Mouse (Mus musculus): ENCODE results near the gene Ssh2.

DNA sequence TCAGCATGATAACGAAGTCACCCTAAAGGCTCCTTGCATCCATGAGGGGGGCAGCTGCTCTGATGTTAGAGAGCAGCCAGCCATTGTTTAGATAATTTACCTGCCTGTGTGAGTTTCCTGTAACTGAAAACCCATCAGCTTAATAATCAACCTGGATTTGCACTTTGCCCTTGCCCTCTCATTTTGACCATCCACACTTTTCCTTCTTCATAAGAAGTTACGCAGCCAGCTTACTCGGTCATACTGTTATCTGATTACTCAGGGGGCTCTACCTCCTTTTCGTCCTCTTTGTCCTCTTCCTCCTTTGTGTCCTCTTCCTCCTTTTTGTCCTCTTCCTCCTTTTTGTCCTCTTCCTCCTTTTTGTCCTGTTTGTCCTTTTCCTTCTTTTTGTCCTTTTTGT is 16.5 kb upstream of the Ssh2 start:
- TF ChIP-seq ZNF384 (IDR thresholded peaks at IDR 0.05; ENCODE audit: low read depth, low read length) (no peak), HCFC1 (IDR thresholded peaks at IDR 0.05; ENCODE audit: borderline replicate concordance, insufficient read depth, low read length) (no peak)

All from ES-E14 (cell line).